Mouse (Mus musculus) embryonic stem cell, embryonic (primary cell): ENCODE measurements around the gene Gpr158.
"Not testable (repeated sequence)": the region's sequence is repeated elsewhere in the genome, so short reads cannot be mapped to it uniquely, and the experiment has no call there.

ENCODE experiments used
- CTCF ChIA-PET, 4 experiments: fragments of 300-600 bp in 2 of 4; fragments of 350-600 bp in 2 of 4; sonication (Branson Sonifier 250); formaldehyde crosslinking; loops; one replicate each; lab custom pipeline; 2022; ENCODE audit warnings: inconsistent platforms in 2 of 4; lab: Charles Lee
- POLR2A ChIA-PET, 4 experiments: fragments of 300-600 bp in 2 of 4; fragments of 350-600 bp in 2 of 4; sonication (Branson Sonifier 250); formaldehyde crosslinking; loops; one replicate each; lab custom pipeline; 2022; ENCODE audit warnings: antibody characterized with exemption in 4 of 4, inconsistent platforms in 1 of 4; lab: Charles Lee

Gpr158 gene

DNA sequence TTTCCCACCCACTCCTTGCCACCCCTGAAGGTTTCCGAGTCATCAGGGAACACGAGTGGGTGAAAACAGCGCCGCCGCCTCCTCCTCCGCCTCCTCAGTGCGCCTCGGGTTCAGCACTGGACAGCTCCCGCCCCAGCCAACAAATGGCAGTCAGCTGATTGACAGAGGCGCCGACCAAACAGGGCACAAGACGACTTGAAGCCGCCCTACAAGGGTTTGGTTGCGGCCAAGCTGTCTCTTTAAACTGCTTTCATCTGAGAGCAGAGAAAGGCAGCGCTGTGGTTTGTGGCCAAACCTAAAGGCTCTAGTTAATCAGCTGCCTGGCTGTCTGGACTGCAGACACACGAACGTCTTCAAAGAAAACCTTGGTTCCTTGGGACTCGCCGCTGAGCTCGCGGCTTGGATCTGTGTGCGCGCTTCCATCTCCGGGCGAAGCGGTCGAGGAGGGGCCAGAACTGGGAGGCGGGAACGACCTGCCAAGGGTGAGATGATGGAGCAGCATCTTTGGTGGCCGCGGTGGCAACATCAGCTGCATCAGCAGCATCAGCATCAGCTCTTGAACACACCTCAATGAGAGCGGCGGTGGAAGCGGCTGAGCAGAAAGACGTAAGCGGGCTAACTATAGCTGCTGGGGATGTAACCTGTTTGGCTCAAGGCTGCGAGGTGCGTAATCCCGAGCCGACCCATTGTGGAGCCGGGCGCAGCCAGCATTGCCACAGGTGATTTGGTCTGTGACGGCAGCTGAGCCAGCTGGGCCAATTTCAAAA, at the start of gene Gpr158:
TSS of gene Gpr158 (plus strand) at position 198 of the 767 bp plus-strand sequence.
- ChIA-PET POLR2A (interaction anchor here in 2 of 4 experiments (0.6 to 1.1 kb wide), 3 partner anchors 13 to 1467 kb away, joined by 3 read pairs; no protein-coding TSS in a partner anchor), CTCF (interaction anchor here in 3 of 4 experiments (0.5 to 0.9 kb wide), 4 partner anchors 11 to 1158 kb away, joined by 3 to 4 read pairs (median 3); no protein-coding TSS in a partner anchor)

DNA sequence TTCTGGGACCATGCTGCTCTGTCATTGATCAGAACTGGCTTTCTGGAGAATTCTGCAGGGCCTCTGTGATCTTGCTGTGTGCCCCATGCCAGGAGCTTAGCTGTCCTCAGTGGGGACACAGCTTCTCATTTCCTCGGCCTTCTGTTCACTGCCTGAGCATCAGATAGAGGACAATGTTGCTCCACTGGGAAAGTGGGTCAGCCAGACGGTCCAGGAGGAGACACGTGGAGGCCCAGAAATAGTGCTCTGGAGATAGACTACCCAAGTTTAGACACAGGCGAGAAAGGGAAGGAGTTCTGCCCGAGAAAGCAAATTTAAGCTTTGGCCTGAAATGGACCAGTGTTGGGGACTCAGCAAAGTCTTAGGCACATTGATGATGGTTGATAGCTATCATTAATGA, 23.5 kb upstream of the Gpr158 start:
- POLR2A ChIA-PET, result no interaction called here
- CTCF ChIA-PET, result interaction anchor here in 2 of 4 experiments (0.6 to 0.8 kb wide), 2 partner anchors 63 to 124 kb away, joined by 3 to 4 read pairs; no protein-coding TSS in a partner anchor

DNA sequence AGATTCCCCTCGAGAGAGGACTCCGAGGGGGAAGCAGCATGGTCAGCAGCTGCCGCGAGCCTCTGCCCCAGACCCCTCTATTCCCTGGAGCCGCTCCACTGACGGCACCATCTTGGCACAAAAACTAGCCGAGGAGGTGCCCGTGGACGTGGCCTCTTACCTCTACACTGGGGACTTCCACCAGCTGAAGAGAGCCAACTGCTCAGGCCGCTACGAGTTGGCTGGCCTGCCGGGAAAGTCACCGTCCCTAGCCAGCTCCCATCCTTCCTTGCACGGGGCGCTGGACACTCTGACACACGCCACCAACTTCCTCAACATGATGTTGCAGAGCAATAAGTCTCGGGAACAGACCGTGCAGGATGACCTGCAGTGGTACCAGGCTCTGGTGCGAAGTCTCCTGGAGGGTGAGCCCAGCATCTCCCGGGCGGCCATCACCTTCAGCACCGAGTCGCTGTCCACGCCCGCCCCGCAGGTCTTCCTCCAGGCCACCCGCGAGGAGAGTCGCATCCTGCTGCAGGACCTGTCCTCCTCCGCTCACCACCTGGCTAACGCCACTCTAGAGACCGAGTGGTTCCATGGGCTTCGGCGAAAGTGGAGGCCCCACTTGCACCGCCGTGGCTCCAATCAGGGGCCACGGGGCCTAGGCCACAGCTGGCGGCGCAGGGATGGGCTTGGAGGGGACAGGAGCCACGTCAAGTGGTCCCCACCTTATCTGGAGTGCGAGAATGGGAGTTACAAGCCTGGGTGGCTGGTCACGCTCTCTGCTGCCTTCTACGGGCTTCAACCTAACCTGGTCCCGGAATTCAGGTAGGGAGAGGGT, 1.2 kb downstream of the Gpr158 start:
- ChIA-PET POLR2A (interaction anchor here in 1 of 4 experiments (1.1 kb wide), 1 partner anchor 12 kb away, joined by 3 read pairs; no protein-coding TSS in a partner anchor), CTCF (no interaction called here)

DNA sequence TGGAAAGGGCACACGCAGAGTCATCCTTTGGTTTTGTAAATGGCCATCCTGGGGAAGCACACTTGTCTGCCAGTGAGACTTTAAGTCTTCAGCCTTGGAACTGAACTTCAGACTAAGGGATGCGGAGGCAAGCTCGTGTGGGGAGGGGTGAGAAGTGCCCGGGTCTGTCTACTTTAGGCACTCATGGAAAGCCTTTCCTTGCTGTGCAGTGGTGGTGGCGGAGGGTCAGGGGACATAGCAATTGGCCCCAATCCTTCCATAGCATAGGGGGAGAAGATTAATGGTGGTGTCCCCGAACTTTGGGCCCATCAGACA, 1.8 kb downstream of the Gpr158 start:
- CTCF ChIA-PET, result no interaction called here
- POLR2A ChIA-PET, result no interaction called here

DNA sequence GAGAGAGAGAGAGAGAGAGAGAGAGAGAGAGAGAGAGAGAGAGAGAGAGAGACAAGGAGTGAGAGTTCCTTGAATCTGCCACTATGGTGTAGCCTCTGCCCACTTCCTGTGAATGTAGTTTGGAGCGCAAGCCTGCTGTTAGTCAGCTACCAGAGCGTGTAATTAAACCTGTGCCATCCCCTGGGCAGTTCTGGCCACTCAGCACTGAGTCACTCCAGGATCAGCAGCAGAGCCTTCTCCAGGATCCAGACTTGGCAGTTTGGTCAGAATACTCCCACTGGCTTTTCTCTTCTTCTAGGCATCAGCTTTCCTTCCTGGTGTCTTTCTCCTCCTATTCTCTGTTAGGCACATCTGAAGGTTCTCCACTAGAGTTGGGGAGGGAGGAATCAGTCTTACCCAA, 2.2 kb downstream of the Gpr158 start:
- POLR2A ChIA-PET, result interaction anchor here in 2 of 4 experiments (0.6 to 0.8 kb wide), 2 partner anchors 307 to 322 kb away, joined by 3 read pairs; no protein-coding TSS in a partner anchor
- CTCF ChIA-PET, result no interaction called here

DNA sequence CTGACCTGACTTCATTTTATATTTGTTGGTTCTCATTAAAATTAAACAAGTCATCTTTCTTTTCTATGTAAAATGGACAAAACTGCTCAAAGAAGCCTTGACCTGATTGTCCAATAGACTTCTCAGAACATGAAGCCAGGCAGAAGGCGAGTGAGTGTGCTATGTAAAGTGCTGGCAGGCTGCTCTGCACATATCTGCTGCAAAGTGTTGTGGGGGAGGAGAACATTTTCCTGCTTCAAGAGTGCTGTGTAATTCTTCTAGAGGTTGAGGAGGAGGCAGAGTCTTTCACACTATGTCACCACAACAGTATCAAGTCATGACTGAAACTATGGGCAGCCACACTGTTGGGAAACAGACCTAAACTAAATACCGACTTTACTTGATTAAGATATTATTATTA, 12.2 kb downstream of the Gpr158 start:
- POLR2A ChIA-PET, result interaction anchor here in 1 of 4 experiments (1.2 kb wide), 1 partner anchor 12 kb away, joined by 3 read pairs; no protein-coding TSS in a partner anchor
- CTCF ChIA-PET, result no interaction called here

DNA sequence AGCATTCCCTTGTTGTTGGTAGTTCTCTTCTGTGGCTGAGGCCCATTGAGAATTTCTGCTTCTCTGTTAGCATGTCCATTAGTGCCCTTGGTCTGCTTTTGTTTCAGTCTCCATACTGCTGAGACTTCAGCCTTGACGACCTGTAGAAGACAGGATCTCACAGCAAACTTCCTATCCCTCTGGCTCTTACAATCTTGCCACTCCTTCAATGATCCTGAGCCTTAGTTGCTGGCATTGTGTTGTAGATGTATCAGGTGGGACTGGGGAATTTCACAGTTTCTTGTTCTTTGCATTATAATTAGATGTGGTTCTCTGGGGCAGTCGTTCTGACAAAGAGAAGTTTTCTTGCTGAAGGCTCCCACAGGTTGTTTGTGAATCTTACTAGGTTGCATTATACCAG, 25.4 kb downstream of the Gpr158 start:
- CTCF ChIA-PET, result no interaction called here
- POLR2A ChIA-PET, result no interaction called here

DNA sequence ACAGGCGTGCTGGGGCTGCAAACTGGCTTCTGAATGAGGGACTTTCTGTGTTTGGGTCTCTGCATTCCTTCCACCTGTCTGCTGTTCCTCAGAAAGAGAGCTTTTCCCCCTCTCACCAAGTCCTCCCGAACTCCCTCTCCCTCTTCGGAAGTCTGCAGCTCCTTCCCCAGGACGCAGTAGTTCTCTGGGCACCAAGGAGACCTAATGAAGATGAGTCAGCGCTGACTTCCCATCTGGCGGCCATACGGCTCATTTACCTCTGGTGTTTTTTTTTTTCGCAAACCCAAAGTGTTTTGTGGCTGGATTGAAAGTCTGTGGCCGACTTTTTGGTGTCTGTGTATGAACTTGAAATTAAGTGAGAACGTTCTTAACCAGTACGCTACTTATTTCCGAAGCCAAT, 30.0 kb downstream of the Gpr158 start:
- ChIA-PET CTCF (interaction anchor here in 2 of 4 experiments (0.7 to 0.9 kb wide), 2 partner anchors 314 to 520 kb away, joined by 3 to 4 read pairs; no protein-coding TSS in a partner anchor), POLR2A (no interaction called here)

DNA sequence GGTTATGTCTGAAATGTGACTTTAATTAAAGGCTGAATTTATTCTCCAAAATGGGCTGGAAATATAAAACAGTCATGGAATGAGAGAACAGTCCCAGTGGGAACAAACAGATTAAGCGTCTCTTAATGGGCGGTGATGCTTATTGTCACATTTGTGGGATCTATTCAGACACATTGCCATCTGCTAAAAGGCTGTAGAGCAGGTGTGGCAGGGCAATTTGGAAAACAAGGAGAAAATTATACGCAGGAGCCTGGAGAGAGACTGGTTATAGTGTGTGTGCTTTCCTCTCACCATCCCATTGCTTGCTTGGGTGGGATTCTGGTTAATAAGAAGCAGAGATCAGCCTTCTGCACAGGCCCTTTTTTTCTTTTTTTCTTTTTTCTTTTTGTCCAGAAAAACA, 32.3 kb downstream of the Gpr158 start:
- POLR2A ChIA-PET, result no interaction called here
- CTCF ChIA-PET, result no interaction called here

DNA sequence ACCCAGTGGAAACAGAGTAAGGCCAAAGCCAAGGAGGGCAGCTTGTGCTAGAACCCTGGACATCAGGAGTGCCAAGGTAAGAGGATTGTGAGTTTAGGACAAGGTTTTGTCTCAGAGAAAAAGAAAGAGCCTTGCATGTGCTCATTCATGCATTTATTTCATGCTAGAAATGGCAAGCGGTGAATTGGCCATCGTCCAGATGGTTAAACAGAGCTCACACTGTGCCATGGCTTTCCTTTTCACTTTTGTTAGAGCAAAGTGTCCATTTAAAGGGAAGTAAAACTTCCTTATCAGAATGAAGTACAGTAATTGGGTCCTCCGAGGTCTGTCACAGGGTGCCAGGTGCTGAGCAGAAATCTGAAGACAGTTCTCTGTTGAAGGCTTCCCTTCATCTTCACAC, 38.3 kb downstream of the Gpr158 start:
- CTCF ChIA-PET, result no interaction called here
- POLR2A ChIA-PET, result interaction anchor here in 1 of 4 experiments (0.7 kb wide), 1 partner anchor 200 kb away, joined by 3 read pairs; the partner anchor contains the start of gene Thnsl1

DNA sequence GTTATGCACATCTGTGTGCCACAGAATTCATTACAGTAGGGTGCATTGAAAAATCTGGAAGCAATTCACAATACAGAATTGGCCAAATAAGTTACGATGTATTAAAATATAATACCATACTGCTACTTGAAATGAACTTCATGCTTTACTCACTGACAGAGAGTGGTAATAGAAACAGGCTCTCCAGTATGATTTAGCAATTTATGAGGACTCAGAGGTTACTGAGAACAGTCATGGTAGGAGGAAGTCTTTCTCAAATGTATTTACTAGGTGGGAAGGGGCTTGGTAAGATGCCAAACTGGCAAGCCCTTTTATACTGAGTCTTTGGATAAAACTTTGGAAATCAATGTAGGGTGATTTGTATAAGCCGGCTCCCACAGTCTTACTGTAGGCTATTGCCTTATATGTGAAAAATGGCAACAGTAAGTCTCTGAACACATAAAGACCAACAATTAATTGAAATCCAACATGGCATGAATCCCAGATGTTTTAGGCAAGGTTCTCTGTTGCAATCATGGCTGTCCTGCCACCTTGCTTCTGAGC, 40.2 kb downstream of the Gpr158 start:
- CTCF ChIA-PET, result interaction anchor here in 1 of 4 experiments (0.5 kb wide), 1 partner anchor 14 kb away, joined by 3 read pairs; no protein-coding TSS in a partner anchor
- POLR2A ChIA-PET, result no interaction called here

DNA sequence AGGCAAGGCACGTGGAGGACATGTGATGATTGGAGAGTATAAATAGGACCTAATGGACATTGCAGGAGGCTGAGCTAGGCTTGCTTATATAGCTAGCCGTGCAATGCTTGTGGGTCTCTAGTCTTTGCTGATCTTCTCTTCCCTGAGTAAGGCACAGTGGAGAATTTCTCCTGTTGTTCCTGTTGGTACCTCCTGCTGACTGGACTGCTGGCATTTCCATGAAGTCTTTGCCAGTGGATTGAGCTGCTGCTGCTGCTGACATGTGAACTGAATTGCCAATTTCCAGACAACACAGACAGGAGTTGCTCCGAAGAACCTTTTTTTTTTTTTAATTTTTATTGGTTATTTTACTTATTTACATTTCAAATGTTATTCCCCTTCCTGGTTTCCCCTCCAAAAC, 41.5 kb downstream of the Gpr158 start:
- ChIA-PET POLR2A (no interaction called here), CTCF (no interaction called here)

DNA sequence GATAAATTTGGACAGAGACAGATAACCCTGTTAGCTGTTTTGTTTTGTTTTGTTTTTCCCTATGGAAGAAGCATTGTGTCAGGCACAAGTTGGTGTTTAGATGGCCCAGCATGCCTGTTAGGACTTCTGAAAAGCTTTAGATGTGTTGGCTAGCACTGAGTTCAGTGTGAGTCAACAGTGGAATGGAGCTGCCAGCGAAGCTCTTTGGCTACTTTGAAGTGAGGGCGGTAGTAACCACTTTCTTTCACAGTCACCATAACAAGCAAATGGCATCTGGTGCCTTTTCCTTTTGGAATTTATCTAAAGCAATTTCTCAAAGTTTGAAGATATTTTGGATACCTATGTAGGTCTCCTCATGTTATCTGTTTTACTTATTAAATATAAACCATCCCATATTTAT, 62.9 kb downstream of the Gpr158 start:
- CTCF ChIA-PET, result no interaction called here
- POLR2A ChIA-PET, result no interaction called here

DNA sequence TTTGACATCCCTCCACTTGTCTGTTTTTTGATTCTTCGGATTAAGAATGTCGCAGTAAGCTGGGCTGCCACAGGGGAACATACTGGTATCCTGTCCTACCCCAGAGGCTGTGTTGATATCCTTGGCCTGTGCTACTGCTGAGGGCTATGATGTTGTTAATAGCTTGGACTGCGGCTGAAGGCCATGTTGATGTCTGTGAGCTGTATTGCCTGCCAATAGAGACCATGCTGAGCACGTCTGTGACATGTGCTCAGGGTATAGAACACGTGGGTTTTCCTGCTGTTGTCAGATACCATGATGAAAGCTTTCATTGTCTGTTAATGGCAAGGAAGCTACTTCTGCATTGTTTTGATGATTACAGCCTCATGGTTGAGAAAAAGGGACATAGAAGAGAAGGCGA, 63.8 kb downstream of the Gpr158 start:
- CTCF ChIA-PET, result no interaction called here
- POLR2A ChIA-PET, result no interaction called here

DNA sequence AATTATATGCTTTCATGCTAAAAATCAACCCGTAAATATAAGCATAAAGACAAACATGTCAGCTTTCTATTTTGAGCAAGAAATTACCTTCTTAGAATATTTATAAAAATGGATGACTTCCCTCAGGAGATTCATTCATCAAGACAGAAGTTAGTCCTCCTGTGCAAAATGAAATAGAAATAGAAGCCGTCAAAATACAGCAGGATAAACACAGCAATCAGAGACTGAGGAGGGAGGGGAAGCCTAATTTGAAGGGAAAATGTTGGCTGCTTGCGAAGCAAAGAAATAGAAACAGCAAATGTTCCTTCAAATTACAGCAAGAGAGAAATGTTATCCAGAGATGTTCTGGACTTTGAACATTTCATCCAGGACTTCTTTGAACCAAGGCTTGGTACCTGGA, 72.3 kb downstream of the Gpr158 start:
- ChIA-PET POLR2A (no interaction called here), CTCF (no interaction called here)

DNA sequence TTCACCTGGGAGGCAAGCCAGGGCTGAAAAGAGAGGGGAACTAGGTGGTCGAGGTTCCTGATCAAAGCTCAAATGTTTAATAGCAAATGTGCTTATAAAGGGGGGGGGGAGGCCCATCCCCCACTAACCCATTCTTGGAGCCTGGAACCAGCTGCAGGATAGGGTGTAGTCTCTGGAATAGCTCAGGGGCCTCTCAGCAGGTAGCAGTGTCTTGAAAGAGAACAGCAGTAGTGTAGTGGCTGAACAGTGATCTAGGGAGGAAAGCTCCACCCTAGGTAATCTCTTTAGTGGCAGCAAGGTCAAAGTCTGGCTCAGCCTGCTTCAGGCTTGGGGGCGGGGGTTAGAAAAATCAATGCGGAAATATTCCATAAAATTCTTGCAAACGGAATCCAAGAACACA, 93.3 kb downstream of the Gpr158 start:
- CTCF ChIA-PET, POLR2A ChIA-PET: not testable (repeated sequence)

DNA sequence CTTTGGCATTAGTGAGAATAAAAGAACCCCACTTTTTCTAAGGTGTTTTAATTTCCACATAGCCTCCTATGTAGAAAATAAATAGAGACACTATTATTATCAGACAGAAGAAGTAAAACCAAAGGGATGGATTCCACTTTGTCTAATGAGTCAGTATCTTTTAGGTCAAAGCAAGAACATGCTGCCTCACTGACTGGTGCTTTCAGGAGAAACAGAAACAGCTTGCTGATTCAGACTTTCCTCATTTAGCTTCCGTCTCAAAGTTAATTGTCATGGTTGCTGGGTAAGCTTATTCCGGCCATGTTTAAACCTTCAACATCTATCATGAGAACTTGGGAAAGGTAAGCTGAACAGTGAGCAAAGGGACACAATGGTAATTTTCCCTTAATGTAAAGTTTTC, 107.6 kb downstream of the Gpr158 start:
- ChIA-PET POLR2A (no interaction called here), CTCF (no interaction called here)

DNA sequence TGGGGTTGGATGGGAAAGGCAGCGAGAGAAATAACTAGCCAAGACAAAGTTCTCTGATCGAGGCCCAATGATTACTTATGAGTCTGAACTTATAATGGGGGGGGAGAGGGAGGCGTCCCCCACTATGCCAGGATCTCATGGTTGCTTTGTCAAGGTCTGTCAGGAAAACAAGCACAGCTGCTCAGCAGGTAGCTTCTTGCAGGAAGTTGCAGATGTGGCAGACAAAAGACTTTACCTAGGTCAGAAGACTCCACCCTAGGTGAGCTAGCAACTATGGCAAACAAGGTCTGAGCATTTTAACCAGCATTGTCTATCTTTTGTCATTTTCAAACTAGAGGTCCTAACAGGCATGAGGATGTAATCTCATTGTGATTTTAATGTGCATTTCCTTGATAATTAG, 129.5 kb downstream of the Gpr158 start:
- ChIA-PET CTCF (no interaction called here), POLR2A (no interaction called here)

DNA sequence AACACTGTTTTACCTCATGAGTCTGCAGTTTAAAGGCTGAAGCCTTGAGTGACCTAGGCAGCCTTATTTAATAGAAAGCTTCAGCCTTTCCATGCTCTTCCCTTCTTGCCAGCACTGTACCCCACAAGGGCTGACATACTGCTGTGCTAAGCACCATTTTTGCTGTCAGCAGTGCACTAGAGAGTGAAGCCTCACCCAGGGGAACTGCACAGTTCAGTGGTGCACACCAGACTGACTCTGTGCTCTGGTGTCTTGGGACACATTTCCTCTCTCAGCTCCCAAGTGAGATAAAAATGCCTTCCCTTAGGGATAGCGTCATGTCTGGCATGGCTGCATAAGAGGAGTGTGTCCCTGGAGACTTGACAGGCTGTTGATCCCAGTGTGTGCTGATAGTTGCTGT, 130.6 kb downstream of the Gpr158 start:
- ChIA-PET CTCF (no interaction called here), POLR2A (no interaction called here)

DNA sequence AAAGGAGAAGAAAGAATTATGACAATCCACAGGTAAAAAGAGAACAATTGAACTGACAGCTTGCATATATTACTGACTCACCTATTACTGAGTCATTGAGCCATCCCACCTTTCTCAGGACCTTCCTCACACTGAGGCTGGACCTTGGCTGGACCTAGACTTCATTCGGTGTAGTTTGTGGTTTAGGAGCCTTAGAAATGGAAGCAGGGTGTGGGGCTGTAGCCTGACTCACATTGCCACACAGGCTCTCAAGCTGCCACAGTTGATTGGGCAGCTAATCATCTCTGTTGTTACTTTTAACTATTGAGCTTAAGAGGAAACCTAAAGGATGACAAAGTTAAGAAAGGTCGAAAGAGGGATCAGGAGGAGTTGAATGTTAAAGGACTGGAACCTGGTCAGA, 132.1 kb downstream of the Gpr158 start:
- CTCF ChIA-PET, result no interaction called here
- POLR2A ChIA-PET, result no interaction called here
